Mouse (Mus musculus): ENCODE data around the gene Cd46. TPM values are rescaled to one million over a fixed set of nuclear protein-coding genes. Genes with fewer than 3 reads are reported as not detected.

The Cd46 gene
- 1 to 10 TPM; 4.0 to 5.3 (median 4.6) TPM for total RNA-seq (2022)

DNA sequence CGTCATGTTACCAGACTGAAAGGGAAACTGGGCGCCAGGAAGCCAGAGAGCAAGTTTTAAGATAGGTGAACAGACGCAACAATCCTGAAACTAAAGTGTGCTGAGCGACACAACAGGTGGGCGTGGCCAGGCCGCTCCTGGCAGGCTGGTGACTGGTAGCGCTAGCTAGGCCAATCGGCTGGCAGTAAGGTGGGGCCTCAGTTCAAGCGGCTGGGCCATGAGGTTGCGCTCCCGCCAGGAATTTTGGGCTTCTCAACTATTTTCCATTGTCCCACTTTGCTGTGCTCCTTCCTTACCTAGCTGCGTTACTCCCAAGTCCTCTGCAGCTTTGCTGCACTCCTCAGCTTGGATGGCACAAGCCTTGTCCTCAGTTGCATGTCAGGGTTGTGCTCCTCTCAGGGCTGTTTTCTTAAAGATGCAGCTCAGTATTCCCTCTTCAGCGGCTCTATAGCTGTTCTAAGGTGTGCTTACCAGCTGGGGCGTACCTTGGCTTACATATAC lies at the start of gene Cd46:
Gene Cd46 (minus strand): TSS at position 30 of the 501 bp plus-strand sequence.
- DNase-seq (ENCODE audit: low spot score in 2 of 2): no peak

DNA sequence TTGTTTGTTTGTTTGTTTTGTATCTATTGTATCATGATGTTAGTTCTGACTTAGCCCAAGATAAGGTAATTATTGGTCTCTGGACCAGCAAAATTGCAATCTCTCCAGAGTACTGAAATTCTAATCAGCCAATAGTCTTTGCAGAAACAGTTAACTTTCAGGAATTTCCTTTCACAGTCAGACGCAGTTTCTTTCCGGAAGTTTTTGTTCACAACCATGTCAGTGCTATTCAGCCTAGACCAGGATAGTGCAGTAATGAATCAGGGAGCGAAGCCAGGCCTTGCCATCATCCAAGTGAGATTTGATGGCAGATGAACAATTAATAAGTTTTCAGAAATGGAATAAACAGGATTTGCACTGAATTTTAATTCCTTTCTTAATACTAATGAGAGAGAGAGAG lies 40.0 kb upstream of the Cd46 start:
- DNase-seq (ENCODE audit: low spot score in 2 of 2): no peak

DNA sequence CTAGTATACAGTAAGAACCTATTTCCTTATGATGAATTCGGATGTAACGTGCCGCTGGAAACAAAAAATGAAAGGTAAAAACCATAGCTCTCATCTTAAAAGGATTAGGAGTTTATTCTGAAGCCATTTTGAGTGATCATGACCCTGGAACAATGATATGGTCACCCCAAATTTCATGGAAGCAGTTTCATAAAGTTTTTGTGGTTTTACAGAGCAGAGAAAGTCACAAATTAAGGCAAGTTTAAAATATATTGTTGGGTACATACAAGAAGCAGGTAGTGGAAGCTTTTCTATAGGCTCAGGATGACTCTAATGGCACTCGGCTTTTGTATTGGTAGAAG lies 39.6 kb upstream of the Cd46 start:
- no peak for DNase-seq (ENCODE audit: low spot score in 2 of 2)

DNA sequence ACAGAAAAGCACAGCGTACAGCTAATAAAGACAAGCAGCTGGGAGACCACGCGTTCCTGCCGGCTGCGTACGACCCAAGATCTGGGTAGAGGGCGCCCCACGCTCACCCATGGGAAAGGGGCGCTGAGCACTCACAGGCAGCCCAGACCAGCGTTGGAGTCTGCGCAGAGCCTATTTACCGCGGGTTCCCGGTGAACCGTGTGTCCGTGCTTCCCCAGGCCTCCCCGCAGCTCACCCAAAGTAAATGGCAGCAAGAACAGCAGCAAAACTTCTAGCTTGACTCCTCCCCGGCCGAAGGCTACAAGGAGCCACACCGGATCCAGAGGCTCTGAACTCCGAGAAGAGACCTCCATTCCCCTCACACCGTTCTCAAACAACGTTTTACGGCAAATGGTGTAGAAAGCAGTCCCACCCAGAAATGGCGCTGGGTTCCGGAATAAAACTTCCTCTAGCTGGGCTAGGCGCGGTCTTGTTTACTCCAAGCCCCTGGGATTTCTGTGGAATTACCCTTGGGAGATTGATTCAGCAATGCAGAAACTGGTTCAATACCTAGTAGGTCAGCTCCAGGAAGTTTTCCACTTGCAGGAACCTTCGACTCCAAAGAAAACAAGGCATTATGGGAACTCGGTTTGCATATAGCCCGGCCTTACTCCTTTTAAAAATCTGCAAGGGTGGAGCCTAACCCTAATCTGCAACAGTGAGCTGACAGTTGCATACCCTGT lies 39.1 kb upstream of the Cd46 start, which contains the start of gene Cr1l:
Gene Cr1l (minus strand): TSS at position 634 of the 722 bp plus-strand sequence.
- peak; percentile 84 to 90 for DNase-seq (ENCODE audit: low spot score in 2 of 2)

DNA sequence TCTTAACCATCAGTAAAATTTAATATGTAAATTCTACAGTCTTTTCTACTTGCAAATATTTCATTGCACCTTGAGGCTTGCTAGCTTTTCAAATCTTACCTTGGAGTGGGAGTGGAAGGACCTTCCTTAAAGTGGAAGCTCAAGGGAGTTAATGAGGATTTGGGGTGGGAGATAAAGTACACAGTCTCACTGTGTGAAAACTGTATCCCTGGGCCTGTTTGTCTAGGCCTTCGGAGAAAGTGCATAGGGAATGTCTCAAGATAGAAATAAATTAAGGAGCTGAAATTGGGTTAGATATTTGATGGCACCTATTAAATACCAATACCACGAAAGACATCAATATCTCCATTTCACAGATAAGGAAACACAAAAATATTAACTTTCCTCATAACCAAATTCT lies 38.4 kb upstream of the Cd46 start:
- DNase-seq (ENCODE audit: low spot score in 2 of 2): no peak

DNA sequence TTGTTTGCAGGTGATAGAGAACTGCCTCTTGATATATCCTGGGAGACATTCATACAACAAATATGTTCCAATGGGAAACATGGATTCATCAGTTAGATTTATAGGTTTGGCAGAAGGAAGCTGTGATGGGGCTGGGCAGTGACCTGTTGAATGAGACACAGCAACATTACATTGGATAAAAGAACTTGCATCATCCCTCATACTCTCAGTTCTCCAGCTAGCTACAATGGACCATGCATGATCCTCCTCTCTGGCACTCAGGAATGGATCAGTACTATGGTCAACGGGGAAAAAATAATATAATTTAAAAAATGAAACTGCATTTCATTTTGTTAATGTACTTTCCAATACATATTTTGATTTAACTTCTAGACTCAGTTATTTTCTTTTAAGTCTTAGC lies 37.8 kb upstream of the Cd46 start:
- no peak for DNase-seq (ENCODE audit: low spot score in 2 of 2)

DNA sequence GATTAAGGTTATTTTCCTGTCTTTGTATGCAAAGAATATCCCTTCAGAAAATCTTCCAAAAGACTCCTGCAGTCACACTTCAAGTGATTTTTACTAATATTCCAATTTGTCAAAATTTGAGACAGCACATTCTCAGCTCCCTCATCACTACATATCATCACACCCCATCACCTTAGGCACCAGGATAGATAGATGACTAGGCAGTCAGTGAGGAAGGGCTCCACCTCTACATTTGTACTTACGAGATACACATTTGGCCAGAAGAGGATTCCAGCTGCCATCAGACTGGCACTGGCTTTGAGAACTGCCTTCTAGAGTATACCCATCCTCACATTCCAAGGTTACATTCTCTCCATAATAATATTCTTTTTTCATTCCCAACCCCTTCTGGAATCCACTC lies 22.4 kb upstream of the Cd46 start:
- DNase-seq (ENCODE audit: low spot score in 2 of 2): no peak

DNA sequence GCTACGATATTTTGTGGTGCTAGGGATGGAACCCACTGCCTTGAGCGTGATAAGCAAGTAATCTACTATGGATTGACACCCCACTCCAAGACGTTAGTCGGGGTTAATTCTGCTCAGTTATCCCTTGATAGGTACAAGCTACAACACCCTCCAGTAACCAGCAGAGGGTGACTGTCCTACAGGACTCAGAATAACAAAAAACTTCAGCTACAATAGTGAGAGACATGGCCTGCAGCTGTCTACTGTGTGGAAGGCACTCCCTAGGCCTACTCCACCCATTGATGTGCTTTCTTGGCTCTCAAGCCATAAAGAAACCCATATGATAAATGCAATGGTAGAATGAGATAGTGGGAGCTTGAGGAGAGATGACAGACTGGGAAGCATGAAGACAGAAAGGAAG lies 21.6 kb upstream of the Cd46 start:
- DNase-seq (ENCODE audit: low spot score in 2 of 2): no peak

DNA sequence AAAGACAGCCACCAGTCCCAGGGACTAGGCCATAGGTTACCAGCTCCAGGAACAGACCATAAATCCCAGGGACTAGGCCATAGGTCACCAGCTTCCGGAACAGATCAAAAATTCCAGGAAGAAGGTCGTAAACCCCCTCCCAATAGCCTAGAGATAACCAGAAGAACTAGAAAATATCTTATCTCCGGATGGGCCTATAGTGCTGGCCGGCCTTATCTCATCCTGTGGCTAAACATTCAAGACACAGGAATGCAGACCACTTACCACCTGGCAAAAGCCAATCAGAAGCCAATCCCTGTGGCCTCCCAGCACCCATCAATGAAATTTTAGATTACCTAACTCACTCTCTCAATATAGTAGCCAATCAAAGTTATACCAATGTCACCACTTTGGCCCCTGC lies 8.6 kb upstream of the Cd46 start:
- DNase-seq (ENCODE audit: low spot score in 2 of 2): no peak

DNA sequence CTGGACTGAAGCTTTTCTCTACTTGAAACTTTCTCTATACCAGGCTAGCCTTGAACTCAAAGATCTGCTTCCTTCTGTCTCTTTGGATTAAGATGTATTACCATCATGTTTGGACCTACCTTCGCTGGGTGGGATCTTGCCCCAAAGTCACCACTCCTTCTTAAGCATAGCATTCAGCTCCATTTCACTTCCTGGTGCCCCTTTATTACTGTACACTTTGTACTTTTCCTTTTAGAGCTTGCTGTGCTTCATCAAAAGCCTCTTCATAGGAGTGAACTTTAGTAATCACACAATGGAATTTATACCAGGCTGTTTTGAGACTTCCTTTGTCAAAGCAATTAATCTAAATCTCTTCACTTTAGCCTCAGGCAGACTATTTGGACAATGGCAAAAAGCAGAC lies 6.0 kb upstream of the Cd46 start:
- DNase-seq (ENCODE audit: low spot score in 2 of 2): no peak

DNA sequence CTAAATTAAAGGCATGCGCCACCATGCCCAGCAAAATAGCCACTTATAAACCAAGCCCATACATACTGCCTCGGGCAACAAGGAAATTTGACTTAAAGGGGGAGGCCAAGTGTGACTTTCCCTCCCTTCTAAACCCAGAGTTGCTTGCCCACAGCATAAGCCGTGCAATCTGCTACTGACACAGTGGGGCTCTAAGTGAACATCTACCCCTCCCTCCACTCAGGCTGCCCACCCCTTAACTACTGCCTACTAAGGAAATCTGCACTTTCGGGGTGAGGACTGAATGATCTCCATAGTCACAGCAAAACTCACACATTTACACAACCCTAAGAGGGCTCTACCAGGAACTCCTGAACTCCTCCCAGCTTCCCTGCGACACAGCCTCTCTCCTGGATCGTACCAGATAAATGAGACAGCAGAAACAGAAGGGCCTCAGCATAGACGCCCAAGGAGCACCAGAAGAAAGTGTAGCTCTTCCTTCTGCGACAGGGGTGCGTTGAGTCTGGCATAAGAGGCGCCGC lies 290 bp downstream of the Cd46 start:
- no peak for DNase-seq (ENCODE audit: low spot score in 2 of 2)

DNA sequence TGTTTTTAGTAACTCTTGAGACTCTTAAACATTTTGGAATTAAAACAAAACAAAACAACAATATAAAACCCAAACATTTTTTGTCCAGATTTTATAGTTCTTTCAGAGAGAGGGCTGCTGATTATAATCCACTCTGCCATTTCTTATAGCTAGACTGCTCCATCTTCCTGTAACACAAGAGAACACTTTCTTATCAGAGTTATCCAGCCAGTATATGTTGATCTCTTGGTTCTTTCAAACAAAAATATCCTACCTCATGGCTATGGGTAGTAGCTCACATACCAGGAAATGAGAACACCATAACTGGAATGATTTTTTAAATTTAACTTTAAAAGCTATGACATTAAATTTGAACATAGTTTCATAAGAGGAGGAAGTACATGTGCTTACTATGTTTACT lies 9.9 kb downstream of the Cd46 start:
- DNase-seq (ENCODE audit: low spot score in 2 of 2): no peak

DNA sequence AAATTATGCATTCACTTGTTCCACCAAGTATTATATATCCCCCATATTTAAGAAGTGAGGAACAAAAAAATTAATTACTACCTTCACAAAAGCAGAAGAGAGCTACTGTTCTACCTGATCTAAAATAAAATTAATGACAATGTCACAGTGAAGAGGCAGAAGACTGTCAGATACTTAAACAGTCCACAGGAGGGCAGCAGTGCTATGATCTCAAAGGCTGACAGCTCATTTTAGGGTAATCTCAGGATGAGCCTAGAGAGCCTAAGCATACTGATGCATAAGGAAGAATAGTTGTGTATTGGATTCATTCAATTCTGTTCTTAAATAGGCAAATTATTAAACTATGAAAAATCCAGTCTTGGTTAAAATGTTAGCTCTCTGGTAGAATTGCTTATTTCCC lies 51.6 kb downstream of the Cd46 start:
- DNase-seq (ENCODE audit: low spot score in 2 of 2): no peak

DNA sequence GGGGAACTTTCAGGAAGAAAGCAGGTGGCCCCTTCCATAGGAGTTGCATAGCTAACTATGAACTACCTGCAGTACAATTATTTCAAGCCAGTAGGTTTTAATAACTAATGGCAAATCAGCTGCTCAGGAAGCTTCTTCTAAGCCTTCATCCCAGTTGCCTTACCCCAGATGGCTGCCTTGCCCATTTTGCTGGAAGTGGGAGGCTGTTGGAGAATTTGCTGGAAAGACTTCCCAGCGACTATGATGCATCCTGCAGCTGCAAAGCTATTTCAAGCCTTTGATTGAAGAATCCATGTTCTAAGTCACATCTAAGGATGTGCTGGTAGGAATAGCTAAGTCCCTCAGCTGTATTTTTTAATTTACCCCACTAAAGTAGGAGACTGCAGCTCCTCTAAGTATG lies 53.7 kb downstream of the Cd46 start:
- no peak for DNase-seq (ENCODE audit: low spot score in 2 of 2)

DNA sequence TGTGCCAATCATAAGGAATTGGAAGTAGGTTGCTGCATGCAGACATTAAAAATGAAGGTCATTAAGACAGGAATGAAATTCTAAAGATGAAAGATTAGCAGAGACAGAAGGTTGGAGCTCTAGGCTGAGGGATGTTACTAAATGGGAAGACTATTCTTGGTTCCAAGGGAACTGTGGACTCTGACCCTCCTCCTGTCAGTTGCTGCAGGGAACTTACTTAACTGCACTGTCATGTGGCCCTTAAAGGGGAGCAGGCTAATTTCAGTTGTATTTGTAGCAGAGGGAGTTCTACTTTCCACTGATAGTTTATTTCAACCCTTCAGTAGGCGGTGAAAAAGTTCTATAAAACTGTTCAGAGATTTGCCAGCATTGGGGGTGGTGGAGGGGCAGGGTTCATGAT lies 54.1 kb downstream of the Cd46 start:
- DNase-seq (ENCODE audit: low spot score in 2 of 2): no peak

DNA sequence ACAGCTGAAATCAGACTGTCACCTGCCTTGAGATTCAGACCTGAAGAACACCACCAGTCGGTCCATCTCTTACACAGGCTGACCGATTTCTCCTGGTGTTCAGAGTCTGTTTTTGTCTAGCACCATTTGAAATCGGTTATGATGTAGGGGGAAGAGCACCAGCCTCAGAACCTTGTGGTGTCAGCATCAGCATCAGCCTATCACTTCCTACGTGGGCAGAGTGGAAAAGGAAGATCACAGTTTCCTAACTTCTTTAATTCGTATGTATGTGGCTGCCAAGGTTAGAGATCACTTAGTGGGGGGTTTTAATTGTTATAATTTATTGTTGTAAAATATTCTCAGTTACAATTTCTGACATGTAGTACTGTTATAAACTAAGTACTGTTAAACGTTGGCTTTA lies 54.6 kb downstream of the Cd46 start:
- no peak for DNase-seq (ENCODE audit: low spot score in 2 of 2)

DNA sequence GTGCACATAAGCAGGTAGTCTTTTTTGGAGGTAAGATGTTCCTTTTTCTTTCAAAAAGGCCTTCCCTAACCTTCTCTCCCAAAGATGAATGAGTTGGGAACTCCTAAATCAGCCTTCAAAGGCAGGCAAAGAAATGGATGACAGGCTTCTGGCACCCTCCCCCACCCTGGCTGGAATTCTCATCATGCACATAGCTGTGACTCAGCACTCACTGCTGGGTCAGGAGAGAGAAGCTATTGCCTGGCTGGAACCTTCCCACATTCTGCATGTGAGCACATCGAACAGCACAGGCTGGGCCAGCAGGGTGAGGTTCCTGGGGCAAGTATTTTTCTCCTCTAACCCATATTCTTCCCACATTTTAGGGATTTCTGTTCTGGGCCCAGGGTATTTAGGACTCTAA lies 58.1 kb downstream of the Cd46 start:
- peak in 1 of 2 experiments; percentile 56 for DNase-seq (ENCODE audit: low spot score in 2 of 2)

DNA sequence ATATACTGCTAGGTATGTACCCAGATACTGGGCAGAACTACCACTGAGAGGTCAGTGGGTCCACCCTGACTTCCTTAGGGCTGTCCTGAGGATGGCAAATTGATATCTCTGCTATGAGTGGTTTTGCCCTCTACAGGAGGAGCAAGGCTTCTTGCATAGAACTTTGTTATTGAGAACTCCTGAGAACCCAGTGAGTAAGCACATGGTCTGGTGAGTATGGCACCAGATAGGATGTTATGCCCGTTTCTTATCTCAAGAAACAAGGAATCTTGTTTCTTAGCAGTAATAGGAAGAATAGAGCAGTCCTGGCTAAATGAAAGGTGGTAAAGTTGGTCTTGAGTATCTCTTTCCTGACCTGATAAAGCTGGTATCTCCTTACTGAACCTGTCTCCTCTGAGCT lies 59.3 kb downstream of the Cd46 start:
- DNase-seq (ENCODE audit: low spot score in 2 of 2): no peak

DNA sequence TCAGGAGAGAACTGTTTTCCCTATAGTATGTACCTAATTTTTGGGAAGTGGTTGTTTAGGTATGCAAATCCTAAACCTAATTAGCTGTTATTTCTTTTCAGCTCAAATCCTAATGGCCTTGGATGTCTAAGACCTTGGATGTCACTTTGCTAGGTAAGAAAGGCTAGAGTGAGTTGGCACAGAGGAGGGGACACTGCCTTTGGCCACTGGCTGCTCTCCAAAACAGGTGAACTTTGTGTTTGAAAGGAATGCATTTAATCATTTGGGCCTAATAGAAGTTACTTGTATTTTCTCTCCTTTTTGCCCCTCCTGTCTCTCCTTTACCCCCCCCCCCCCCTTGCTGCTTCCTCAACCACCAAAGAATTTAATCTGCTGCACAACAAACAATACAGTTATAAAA lies 60.3 kb downstream of the Cd46 start:
- DNase-seq (ENCODE audit: low spot score in 2 of 2): no peak

DNA sequence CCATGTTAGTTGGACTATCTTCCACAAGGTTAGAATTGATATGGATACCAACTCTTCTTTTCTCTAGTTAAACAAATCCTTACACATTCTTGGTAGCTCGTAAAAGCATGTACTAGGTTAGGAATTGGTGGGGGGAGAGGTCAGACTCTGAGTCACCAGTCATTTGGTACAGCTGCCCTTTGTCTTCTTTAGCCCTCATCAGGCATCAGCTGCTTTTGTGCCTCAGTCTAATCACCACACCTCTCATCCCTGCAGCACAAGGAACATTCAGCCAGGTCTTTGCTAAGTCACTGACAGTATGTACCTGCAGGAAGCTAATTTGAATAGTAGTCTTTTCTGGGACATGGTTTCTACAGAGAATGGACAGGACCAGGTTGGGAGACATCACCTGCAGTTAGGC lies 64.5 kb downstream of the Cd46 start:
- no peak for DNase-seq (ENCODE audit: low spot score in 2 of 2)

DNA sequence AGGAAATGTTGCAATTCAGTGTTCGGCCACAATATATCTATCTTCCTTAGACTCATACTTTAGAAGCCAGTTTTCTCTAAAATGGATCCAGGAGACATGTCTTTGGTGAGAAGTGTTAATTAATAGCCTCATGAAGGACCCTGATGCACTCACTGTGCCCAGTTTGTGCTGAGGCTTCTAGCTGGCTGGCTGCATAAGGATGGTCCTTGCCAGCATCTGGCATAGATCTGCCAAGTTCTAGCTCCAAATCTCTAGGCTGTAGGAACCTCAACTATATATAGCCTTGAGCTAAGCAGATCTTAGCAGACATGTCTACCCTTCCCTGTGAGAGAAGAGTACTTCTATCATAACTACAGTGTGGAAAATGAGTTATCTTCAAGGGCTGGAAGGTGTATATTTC lies 68.2 kb downstream of the Cd46 start:
- DNase-seq (ENCODE audit: low spot score in 2 of 2): no peak

DNA sequence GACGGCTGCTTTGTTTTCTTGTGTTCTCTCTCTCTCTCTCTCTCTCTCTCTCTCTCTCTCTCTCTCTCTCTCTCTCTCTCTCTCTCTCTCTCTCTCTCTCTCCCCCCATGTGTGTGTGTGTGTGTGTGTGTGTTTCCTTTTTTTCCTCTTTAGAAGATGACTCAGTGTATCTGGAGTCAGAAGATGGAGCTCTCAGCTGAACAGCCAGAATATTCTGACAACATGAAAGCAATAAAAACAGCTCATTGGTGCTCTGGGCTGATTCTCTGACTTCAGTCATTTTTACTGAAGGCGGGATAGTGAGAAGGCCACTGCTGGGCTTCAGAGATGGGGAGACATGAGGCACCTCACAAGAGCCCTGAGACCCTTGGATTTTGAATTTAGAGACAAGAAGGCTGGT lies 70.2 kb downstream of the Cd46 start:
- DNase-seq (ENCODE audit: low spot score in 2 of 2): no peak

DNA sequence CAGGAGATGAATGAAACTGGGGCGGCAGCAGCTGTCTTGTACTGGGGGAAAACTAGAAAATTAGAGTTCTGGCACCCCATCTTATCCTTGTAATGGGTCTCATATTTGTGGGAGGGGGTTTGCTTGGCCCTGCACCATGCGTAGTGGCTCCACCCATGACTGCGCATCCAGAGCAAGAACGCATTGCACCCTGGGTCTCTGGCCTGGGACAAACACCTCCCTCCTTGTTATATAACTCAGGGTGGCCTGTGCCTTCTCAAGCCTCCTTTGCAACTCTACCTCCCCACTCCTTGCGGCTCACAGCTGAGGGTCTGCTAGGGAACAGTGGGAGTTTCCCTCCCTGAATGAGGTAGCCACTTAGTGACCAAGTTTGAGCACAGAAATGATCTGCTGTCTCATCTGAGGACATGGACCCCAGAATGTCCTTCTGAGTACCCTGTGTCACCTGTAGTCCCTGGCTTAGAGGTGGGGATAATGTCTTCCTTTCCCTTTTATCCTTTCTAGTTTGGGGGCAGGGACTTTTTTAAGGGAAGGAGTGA lies 72.9 kb downstream of the Cd46 start:
- DNase-seq (ENCODE audit: low spot score in 2 of 2): no peak
